Mouse (Mus musculus): ENCODE measurements around the gene Yeats2.

- TF ChIP-seq POLR2A (IDR thresholded peaks at IDR 0.05; ENCODE audit: borderline replicate concordance, insufficient read depth, low read length), result no peak
- TF ChIP-seq CTCF (IDR thresholded peaks at IDR 0.05; ENCODE audit: borderline replicate concordance, insufficient read depth, low read depth, low read length), result no peak
Measured at GRCm38 (mm10) chr16:20257926-20258325, 117.1 kb downstream of the Yeats2 start.
